8 mouse cellular contexts compared by ENCODE assay signal in genomic region chr10:62486618-62487415, GRCm38 (mm10). TPM values are rescaled to one million over a fixed set of nuclear protein-coding genes. Genes with fewer than 3 reads are reported as not detected.
A peak's percentile ranks its signal among the peaks of the same experiment; 100 is the strongest.
DNase-seq lines count a peak whose midpoint lies in the region; ATAC-seq and TF ChIP-seq lines count a peak whose summit lies in the region.

TSS of gene Vps26a (minus strand) at chr10:62486805.

- peak; percentile 96 for DNase-seq in CD4-positive helper T cell, adult 2 months (ENCODE audit: low read depth, low spot score)
- DNase-seq in brain, embryonic 18.5 days (ENCODE audit: low read depth, low spot score): peak; percentile 97
- DNase-seq in kidney, postnatal 0 days (ENCODE audit: low spot score): peak; percentile 99
- DNase-seq in liver, embryonic 11.5 days (ENCODE audit: low spot score): peak; percentile 99
- DNase-seq in naive thymus-derived CD4-positive, alpha-beta T cell, adult 2 months (ENCODE audit: low read depth): peak; percentile 98

- no peaks in the 10 kb centered on the region for H3K36me3 ChIP-seq in heart, embryonic 12.5 days
- no peaks in the 10 kb centered on the region for H3K36me3 ChIP-seq in kidney, postnatal 0 days (ENCODE audit: insufficient read depth, low read length)
- H3K36me3 ChIP-seq in liver, embryonic 11.5 days (ENCODE audit: control insufficient read depth, insufficient read depth, low read length): no peaks in the 10 kb centered on the region
- no peaks in the 10 kb centered on the region for H3K36me3 ChIP-seq in stomach, embryonic 14.5 days (ENCODE audit: control insufficient read depth, insufficient read depth, low read length)

- ATAC-seq in erythroid progenitor cell, adult 5-6 weeks (replicated peaks; ENCODE audit: low FRiP score, poor library complexity, severe bottlenecking): peak; percentile 82
- peak; percentile 95 for ATAC-seq in heart, embryonic 12.5 days (ENCODE audit: insufficient number of reproducible peaks, low FRiP score)
- peak; percentile 89 for ATAC-seq in kidney, postnatal 0 days (replicated peaks; ENCODE audit: low FRiP score, low read depth)
- ATAC-seq in liver, embryonic 11.5 days (replicated peaks; ENCODE audit: low FRiP score): peak; percentile 84
- ATAC-seq in stomach, embryonic 14.5 days (ENCODE audit: insufficient number of reproducible peaks, insufficient read depth, low FRiP score, low read depth): peak; percentile 92

- no peaks in the 10 kb centered on the region for H3K9me3 ChIP-seq in heart, embryonic 12.5 days (replicated peaks)
- H3K9me3 ChIP-seq in kidney, postnatal 0 days (replicated peaks; ENCODE audit: low read length): no peaks in the 10 kb centered on the region
- H3K9me3 ChIP-seq in liver, embryonic 11.5 days (ENCODE audit: control insufficient read depth, low read length): no peaks in the 10 kb centered on the region
- no peaks in the 10 kb centered on the region for H3K9me3 ChIP-seq in stomach, embryonic 14.5 days (ENCODE audit: control insufficient read depth, low read depth, low read length)

- peak within 1 kb of the TSS; percentile 80 for H3K27ac ChIP-seq in heart, embryonic 12.5 days (ENCODE audit: poor library complexity, severe bottlenecking)
- peak within 1 kb of the TSS; percentile 93 for H3K27ac ChIP-seq in kidney, postnatal 0 days
- peak within 1 kb of the TSS; percentile 84 for H3K27ac ChIP-seq in liver, embryonic 11.5 days (ENCODE audit: low read depth, low read length)
- H3K27ac ChIP-seq in stomach, embryonic 14.5 days (ENCODE audit: low read length): peak within 1 kb of the TSS; percentile 76

- H3K4me3 ChIP-seq in heart, embryonic 12.5 days: peak within 1 kb of the TSS; percentile 89
- H3K4me3 ChIP-seq in kidney, postnatal 0 days (replicated peaks; ENCODE audit: low read depth, low read length): peak within 1 kb of the TSS; percentile 94
- H3K4me3 ChIP-seq in liver, embryonic 11.5 days (ENCODE audit: low read depth, low read length): peak within 1 kb of the TSS; percentile 94
- H3K4me3 ChIP-seq in stomach, embryonic 14.5 days (ENCODE audit: low read depth, low read length): peak within 1 kb of the TSS; percentile 73

- H3K27me3 ChIP-seq in heart, embryonic 12.5 days (replicated peaks): no peaks in the 10 kb centered on the region
- no peaks in the 10 kb centered on the region for H3K27me3 ChIP-seq in kidney, postnatal 0 days (ENCODE audit: insufficient read depth, low read length)
- no peaks in the 10 kb centered on the region for H3K27me3 ChIP-seq in liver, embryonic 11.5 days (replicated peaks; ENCODE audit: control insufficient read depth, insufficient read depth, low read length)
- H3K27me3 ChIP-seq in stomach, embryonic 14.5 days (ENCODE audit: control insufficient read depth, insufficient read depth, low read length): no peaks in the 10 kb centered on the region

- WGBS in heart, embryonic 12.5 days: under 1% methylated on average over 57 of the region's 59 CpGs
- WGBS in kidney, postnatal 0 days: 0% methylated on average over 58 of the region's 59 CpGs
- under 1% methylated on average over 57 of the region's 59 CpGs for WGBS in liver, embryonic 11.5 days
- WGBS in stomach, embryonic 14.5 days: under 1% methylated on average over 47 of the region's 59 CpGs

- H3K9ac ChIP-seq in heart, embryonic 12.5 days: peak within 1 kb of the TSS; percentile 93
- peak within 1 kb of the TSS; percentile 90 for H3K9ac ChIP-seq in kidney, postnatal 0 days (ENCODE audit: low read depth, low read length)
- H3K9ac ChIP-seq in liver, embryonic 11.5 days (ENCODE audit: low read depth, low read length): peak within 1 kb of the TSS; percentile 87
- H3K9ac ChIP-seq in stomach, embryonic 14.5 days (replicated peaks; ENCODE audit: low read depth, low read length): peak within 1 kb of the TSS; percentile 84

- TF ChIP-seq CTCF in kidney, postnatal 0 days (IDR thresholded peaks at IDR 0.05; ENCODE audit: low read depth): no peak

- peaks cover 5% of the 10 kb centered on the region for H3K4me1 ChIP-seq in heart, embryonic 12.5 days (replicated peaks)
- no peaks in the 10 kb centered on the region for H3K4me1 ChIP-seq in kidney, postnatal 0 days (replicated peaks; ENCODE audit: insufficient read depth, low read length)
- H3K4me1 ChIP-seq in liver, embryonic 11.5 days (replicated peaks; ENCODE audit: control insufficient read depth, insufficient read depth, low read length): peaks cover 9% of the 10 kb centered on the region; the same call in 1 of the 2 replicates
- H3K4me1 ChIP-seq in stomach, embryonic 14.5 days (ENCODE audit: control insufficient read depth, insufficient read depth, low read length): no peaks in the 10 kb centered on the region

- H3K4me2 ChIP-seq in heart, embryonic 12.5 days: peak within 1 kb of the TSS; percentile 87
- peak within 1 kb of the TSS; percentile 86 for H3K4me2 ChIP-seq in kidney, postnatal 0 days (ENCODE audit: low read length)
- H3K4me2 ChIP-seq in liver, embryonic 11.5 days: peak within 1 kb of the TSS; percentile 75
- H3K4me2 ChIP-seq in stomach, embryonic 14.5 days (replicated peaks; ENCODE audit: low read depth, low read length): peak within 1 kb of the TSS; percentile 60

RNA-seq across cellular contexts. Expression of gene Vps26a, which starts in this region (rescaled TPM):
- total RNA-seq in erythroid progenitor cell, adult 5-6 weeks (2015; ENCODE audit: low replicate concordance): 33.5 and 37.3 TPM in 2 replicates
- total RNA-seq in erythroid progenitor cell, adult 5-6 weeks (2017; ENCODE audit: low replicate concordance): 29.4 and 48.0 TPM in 2 replicates
- polyA plus RNA-seq in heart, embryonic 12.5 days (2016; fragmentation: Nextera tagmentation; extraction: Ambion mirVana): 77.7 and 81.4 TPM in 2 replicates
- 79.1 and 84.6 TPM in 2 replicates for polyA plus RNA-seq in kidney, postnatal 0 days (2015; fragmentation: Nextera tagmentation; extraction: Ambion mirVana)
- 77.4 and 87.8 TPM in 2 replicates for polyA plus RNA-seq in liver, embryonic 11.5 days (2014; fragmentation: Nextera tagmentation; extraction: Ambion mirVana)
- 75.6 and 77.9 TPM in 2 replicates for polyA plus RNA-seq in stomach, embryonic 14.5 days (2014; fragmentation: Nextera tagmentation; extraction: Ambion mirVana)

Comparison
In these comparisons a context has a peak if more than half of its experiments do, and no peak if none do; other contexts are left out.
1. Peak in every context shown above with its lines: DNase-seq, ATAC-seq, H3K4me3 ChIP-seq and H3K27ac ChIP-seq.